Mouse (Mus musculus): ENCODE measurements around the gene Bcam.

The Bcam gene

GRCm38 (mm10) chr7:19754065-19754464 is 16.8 kb downstream of the Bcam start:
- DNase-seq (ENCODE audit: low read depth in 2 of 2, low spot score in 2 of 2), result no peak

GRCm38 (mm10) chr7:19753587-19753986 is 17.2 kb downstream of the Bcam start:
- no peak for DNase-seq (ENCODE audit: low read depth in 2 of 2, low spot score in 2 of 2)

- no peak for DNase-seq (ENCODE audit: low read depth in 2 of 2, low spot score in 2 of 2)
These were observed 18.2 kb downstream of the Bcam start for GRCm38 (mm10) chr7:19752652-19753051.

GRCm38 (mm10) chr7:19751070-19751383 is 19.8 kb downstream of the Bcam start:
- no peak for DNase-seq (ENCODE audit: low read depth in 2 of 2, low spot score in 2 of 2)

DNA sequence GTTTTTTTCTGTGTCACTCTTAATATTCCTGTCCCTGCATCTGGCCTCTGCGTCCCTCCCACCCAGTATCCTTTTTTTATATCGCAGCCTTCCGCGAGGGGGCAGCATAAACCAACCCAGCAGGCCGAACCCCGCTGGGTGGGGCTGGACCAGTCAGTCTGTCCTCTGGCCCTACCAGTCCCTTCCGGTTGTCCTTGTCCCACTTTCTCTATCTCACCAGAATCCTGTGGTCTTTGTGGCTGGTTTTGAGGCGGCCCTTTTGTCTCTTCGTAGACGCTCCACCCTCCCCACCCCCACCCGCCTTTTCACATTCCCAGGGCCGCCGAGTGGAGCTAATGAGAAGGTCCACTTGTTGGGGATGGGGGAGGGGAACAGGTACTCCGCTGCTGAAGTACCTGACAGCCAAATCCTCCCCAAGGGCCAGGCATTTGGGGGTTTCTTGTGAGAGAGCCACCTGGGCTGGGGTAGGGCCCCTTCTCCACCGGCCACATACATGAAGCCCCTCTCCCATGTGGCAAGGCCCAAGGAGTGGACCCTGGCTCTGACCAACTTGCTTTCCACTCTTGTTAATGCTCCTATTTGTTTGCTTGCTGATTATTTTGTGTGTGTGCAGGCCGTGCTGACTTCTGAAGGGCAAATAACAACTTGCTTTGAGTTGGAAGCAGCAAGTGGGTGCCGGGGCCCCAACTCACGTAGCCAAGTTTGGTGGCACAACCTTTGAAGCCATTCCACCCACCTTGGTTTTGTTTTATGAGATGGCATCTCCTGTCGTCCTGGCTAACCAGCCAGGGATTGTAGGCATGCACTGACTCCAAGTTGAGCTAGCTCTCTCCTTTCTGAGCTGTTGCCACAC is 20.4 kb downstream of the Bcam start, which contains the start of gene Nectin2:
Gene Nectin2, minus strand, starts transcription at position 267 of the 853 bp plus-strand sequence.
- DNase-seq (ENCODE audit: low read depth in 2 of 2, low spot score in 2 of 2), result peak; percentile 16 to 23

DNA sequence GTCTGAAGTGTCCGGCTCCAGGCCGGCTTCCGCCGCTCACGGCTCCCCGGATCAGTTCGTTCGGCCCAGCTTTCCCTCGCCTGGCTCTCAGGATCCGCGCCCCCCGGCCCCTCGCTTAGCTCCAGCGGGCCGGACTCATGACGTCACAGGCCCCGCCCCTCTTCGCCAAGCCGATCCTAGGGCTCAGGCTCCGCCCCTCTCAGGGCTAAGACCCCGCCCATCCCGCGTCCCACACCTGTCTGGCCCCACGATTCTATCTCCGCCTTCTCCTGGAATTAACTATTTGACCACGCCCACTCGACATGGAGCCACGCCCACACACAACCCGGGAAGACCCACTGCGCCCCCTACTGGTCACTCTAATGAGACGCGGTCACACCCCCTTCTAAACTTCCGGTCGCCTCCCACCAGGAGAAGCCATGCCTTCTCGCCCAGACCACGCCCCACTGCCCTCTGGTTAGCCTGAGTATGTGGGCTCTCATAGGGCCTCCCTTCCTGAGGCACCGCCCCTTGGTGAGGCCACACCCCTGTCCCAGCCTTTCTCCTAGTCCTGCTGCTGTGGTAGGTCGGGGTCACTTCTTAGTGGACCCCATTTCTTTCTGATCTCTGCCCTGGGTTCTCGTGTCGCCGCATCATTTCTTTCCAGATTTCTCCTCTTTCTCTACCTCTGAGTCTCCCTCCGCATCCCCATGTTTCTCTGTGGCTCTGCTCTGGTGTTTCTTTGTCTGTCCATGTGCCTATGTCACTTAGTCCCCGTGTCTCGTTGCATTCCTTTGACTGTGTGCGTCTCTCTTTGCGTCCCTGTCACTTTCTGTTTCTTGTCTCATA is 21.2 kb downstream of the Bcam start:
- peak; percentile 47 to 60 for DNase-seq (ENCODE audit: low read depth in 2 of 2, low spot score in 2 of 2)

- no peak for DNase-seq (ENCODE audit: low read depth in 2 of 2, low spot score in 2 of 2)
These were observed 22.3 kb downstream of the Bcam start for GRCm38 (mm10) chr7:19748219-19749195.

DNA sequence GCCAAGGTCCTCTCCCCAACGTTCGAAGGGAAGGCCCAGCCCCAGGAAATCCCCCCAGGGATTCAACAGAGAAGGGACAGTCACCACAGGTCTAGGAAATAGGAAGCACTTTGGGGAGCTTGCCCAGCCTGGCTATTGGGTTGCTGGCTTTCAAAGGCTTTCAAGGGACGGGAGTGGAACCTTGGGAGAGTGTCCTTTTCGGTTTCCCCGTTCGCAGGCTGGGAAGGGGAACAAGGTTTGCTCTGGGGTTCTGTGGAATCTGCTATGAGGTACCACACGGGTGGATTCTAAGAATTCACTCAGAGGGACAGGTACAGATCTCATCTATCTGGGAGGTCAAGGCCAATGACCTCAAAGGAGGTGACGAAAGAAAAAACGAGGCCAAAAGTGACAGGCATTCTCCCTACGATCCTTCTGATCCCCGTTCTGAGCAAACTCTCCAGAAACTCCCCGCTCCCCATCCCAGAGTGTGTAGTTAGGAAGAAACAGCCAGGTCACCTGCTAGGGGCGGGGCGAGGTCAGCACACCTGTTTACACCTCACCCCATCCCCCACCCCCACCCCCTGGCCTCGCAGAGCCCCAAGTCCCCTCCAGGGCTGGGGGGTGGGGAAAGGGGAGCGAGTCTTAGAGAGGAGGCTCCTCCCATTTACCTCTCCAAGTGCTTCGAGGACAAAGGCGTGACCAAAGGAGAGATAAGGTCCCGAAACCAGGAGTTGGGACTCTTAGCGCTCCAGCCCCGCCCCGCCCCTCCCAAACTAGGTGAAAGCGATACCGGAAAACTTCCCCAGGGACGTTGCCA is 23.2 kb downstream of the Bcam start:
- no peak for DNase-seq (ENCODE audit: low read depth in 2 of 2, low spot score in 2 of 2)

DNA sequence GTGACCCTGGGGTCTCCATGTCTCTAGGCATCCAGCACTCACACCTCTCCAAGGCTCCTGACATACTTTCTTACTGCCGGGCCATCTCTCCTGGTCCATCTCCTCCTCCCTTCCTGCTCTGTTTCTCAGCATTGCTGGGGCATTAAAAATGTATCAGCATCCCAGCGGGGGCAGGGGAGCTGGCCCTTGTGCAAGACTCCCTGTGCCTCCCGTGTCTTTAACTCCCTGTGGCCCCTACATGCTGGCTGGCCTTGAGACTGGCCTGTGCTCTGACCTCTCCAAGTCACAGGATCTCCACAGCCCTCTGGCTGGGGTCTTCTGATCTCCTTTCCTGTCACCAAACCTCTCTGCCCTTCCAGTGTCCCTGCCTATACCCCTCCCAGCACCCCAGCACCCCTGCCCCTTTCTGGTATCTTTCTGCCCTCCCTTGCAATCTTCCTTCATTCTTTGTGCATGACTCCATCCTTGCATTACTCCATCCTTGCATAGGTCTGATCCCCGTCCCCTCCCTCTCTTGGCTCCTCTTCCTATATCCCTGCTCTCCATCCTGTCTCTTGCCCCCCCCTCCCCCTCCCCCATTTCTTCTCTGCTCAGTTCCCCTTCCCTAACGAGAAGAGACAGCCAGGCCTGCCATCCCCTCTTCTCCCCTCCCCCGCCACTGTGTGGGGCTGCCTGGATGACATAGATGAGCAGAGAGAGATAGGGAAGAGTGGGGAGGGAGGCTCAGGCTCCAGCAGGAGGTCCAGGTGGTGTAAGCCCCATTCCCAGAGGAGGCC is 24.2 kb downstream of the Bcam start:
- DNase-seq (ENCODE audit: low read depth in 2 of 2, low spot score in 2 of 2), result no peak

- no peak for DNase-seq (ENCODE audit: low read depth in 2 of 2, low spot score in 2 of 2)
These were observed 24.8 kb downstream of the Bcam start for GRCm38 (mm10) chr7:19745971-19746370.

- DNase-seq (ENCODE audit: low read depth in 2 of 2, low spot score in 2 of 2), result no peak
These were observed 26.0 kb downstream of the Bcam start for GRCm38 (mm10) chr7:19744590-19745385.

DNA sequence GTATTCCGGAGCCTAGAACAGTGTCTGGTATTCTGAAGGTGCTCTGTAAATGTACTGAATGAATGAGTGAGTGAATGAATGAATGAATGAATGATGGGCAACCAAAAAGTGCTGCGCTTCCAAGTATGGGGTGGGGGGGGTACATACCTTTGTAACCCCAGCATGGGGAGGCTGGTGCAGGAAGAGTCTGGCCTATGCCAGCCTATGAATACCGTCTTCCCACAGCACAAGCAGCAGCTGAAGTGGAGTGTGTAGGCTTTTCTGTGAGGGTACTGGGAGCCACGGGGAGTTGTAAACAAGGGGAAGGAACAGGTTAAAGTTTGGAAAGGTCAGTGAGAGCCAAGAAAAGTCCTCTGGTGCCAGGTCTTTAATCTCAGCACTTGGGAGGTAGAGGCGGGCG is 27.0 kb downstream of the Bcam start:
- no peak for DNase-seq (ENCODE audit: low read depth in 2 of 2, low spot score in 2 of 2)

GRCm38 (mm10) chr7:19742468-19742867 is 28.3 kb downstream of the Bcam start:
- no peak for DNase-seq (ENCODE audit: low read depth in 2 of 2, low spot score in 2 of 2)

- DNase-seq (ENCODE audit: low read depth in 2 of 2, low spot score in 2 of 2), result no peak
These were observed 29.3 kb downstream of the Bcam start for GRCm38 (mm10) chr7:19741329-19742031.

GRCm38 (mm10) chr7:19740269-19740668 is 30.5 kb downstream of the Bcam start:
- DNase-seq (ENCODE audit: low read depth in 2 of 2, low spot score in 2 of 2), result no peak

- no peak for DNase-seq (ENCODE audit: low read depth in 2 of 2, low spot score in 2 of 2)
These were observed 32.0 kb downstream of the Bcam start for GRCm38 (mm10) chr7:19738771-19739170.

- DNase-seq (ENCODE audit: low read depth in 2 of 2, low spot score in 2 of 2), result no peak
These were observed 34.3 kb downstream of the Bcam start for GRCm38 (mm10) chr7:19736389-19737057.

All from CD8-positive naive resting alpha-beta T cell, adult 2 months (primary cell).